Comparison of ENCODE assay signal across 8 mouse cellular contexts in the genomic region with DNA sequence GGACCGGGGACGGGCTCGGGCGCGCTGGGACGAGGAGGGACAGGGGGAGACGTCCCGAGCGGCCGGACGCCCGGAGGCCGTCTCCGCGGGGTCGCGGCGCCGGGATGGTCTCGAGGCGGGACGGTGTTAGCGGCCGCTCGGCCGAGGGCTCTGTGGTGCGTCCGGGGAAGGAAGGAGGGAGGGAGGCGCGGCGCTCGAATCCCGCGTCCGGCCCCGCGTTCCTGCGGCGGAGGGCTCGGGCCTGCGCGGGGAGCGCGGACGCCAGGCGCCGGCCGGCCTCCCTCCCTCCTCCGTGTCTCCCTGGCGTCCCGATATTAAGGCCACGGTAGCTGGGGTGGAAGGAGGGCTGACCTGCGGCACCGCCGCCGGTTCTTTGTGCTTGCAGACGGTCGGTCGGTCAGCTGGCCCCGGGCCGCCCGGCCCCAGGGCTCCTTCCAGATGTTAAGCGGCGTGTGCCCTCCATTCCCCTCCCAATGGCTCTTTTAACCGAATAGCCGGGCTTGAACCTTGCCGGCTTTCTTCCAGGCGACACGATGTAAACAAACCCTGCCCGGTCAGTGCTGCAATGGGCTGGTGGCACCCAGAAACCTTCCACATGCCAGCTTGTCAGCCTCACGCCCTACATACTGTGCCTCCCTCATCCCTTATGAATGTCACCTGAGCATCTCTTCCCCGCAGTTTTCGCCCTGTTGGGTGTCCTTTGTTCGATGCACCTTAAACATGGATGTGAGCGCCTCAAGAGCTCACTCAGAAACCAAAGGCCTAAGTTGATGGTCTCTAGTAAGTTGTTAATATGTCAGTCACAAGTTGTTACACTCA. TPM values are rescaled to one million over a fixed set of nuclear protein-coding genes. Genes with fewer than 3 reads are reported as not detected.
DNase-seq lines count a peak whose midpoint lies in the region; ATAC-seq and TF ChIP-seq lines count a peak whose summit lies in the region.

No protein-coding gene starts in this region.

- no peaks in the 10 kb centered on the region for H3K9me3 ChIP-seq in hindbrain, postnatal 0 days (ENCODE audit: low read length)
- H3K9me3 ChIP-seq in stomach, embryonic 15.5 days, result no peaks in the 10 kb centered on the region

- intact Hi-C loops in left cerebral cortex, postnatal 4 days (cut with DNase I), result loop anchor here (5.0 kb wide), 1 partner anchor 96 kb away; a partner anchor contains a TSS

- peak; percentile 58 for DNase-seq in spleen, adult 12 weeks (ENCODE audit: low spot score)
- DNase-seq in spleen, postnatal 36 days (ENCODE audit: low spot score in 2 of 2), result no peak
- DNase-seq in hindbrain, postnatal 0 days (ENCODE audit: low spot score), result peak; percentile 39
- DNase-seq in left cerebral cortex, postnatal 4 days, result peak; percentile 41
- peak; percentile 44 for DNase-seq in mesoderm, embryonic 11.5 days (ENCODE audit: low read depth, low spot score)

- TF ChIP-seq CTCF in hindbrain, postnatal 0 days (IDR thresholded peaks at IDR 0.05; ENCODE audit: low read depth), result no peak

- H3K4me3 ChIP-seq in brown adipose tissue, adult 24 weeks (ENCODE audit: insufficient read depth, low read depth, low read length), result peak overlapping the region; percentile 79
- peak overlapping the region; percentile 99 for H3K4me3 ChIP-seq in hindbrain, postnatal 0 days (ENCODE audit: low read length)
- peak overlapping the region; percentile 98 for H3K4me3 ChIP-seq in stomach, embryonic 15.5 days (replicated peaks)

- H3K9ac ChIP-seq in hindbrain, postnatal 0 days (replicated peaks; ENCODE audit: low read length), result peak overlapping the region; percentile 98
- peak overlapping the region; percentile 99 for H3K9ac ChIP-seq in stomach, embryonic 15.5 days

- no peaks in the 10 kb centered on the region for H3K27me3 ChIP-seq in hindbrain, postnatal 0 days (ENCODE audit: insufficient read depth, low read length)
- H3K27me3 ChIP-seq in stomach, embryonic 15.5 days (replicated peaks), result no peaks in the 10 kb centered on the region

- WGBS in hindbrain, postnatal 0 days, result under 1% methylated on average over 57 of the region's 75 CpGs
- under 1% methylated on average over 68 of the region's 75 CpGs for WGBS in stomach, embryonic 15.5 days

- peak overlapping the region; percentile 84 for H3K4me2 ChIP-seq in hindbrain, postnatal 0 days (ENCODE audit: low read depth, low read length)
- H3K4me2 ChIP-seq in stomach, embryonic 15.5 days, result peak overlapping the region; percentile 75

- H3K4me1 ChIP-seq in brown adipose tissue, adult 24 weeks (ENCODE audit: control insufficient read depth, insufficient read depth, insufficient read length, low read length), result peaks cover 3% of the 10 kb centered on the region
- no peaks in the 10 kb centered on the region for H3K4me1 ChIP-seq in hindbrain, postnatal 0 days (ENCODE audit: insufficient read depth, low read length)
- no peaks in the 10 kb centered on the region for H3K4me1 ChIP-seq in stomach, embryonic 15.5 days

- H3K36me3 ChIP-seq in hindbrain, postnatal 0 days (ENCODE audit: insufficient read depth, low read length), result no peaks in the 10 kb centered on the region
- H3K36me3 ChIP-seq in stomach, embryonic 15.5 days, result no peaks in the 10 kb centered on the region

- ATAC-seq in frontal cortex, adult (ENCODE audit: low TSS enrichment), result peak; percentile 72
- peak; percentile 87 for ATAC-seq in hindbrain, postnatal 0 days
- peak; percentile 71 for ATAC-seq in stomach, embryonic 15.5 days (ENCODE audit: insufficient read depth, low FRiP score, low read depth)

- H3K27ac ChIP-seq in brown adipose tissue, adult 24 weeks (replicated peaks; ENCODE audit: low read depth, low read length), result peak overlapping the region; percentile 99
- peak overlapping the region; percentile 98 for H3K27ac ChIP-seq in hindbrain, postnatal 0 days
- peak overlapping the region; percentile 91 for H3K27ac ChIP-seq in stomach, embryonic 15.5 days

RNA-seq across cellular contexts. Expression of a gene that starts 0.9 kb away (rescaled TPM):
- 70.6 and 78.5 TPM in 2 replicates for polyA plus RNA-seq in brown adipose tissue, adult 24 weeks (2012; ENCODE audit: insufficient read depth, insufficient read length, missing spikeins)
- 40.1 and 52.0 TPM in 2 replicates for total RNA-seq in hindbrain, postnatal 0 days (2014; rRNA removed)
- 120 and 129 TPM in 2 replicates for polyA plus RNA-seq in hindbrain, postnatal 0 days (2015; fragmentation: Nextera tagmentation; extraction: Ambion mirVana)
- total RNA-seq in left cerebral cortex, postnatal 4 days (2021), result 10 to 100 TPM; 68.5 to 68.7 TPM
- polyA plus RNA-seq in stomach, embryonic 15.5 days (2015; fragmentation: Nextera tagmentation; extraction: Ambion mirVana), result 78.6 and 86.7 TPM in 2 replicates

RNA-seq across cellular contexts. Expression of a gene that starts 47.5 kb away (rescaled TPM):
- not detected in 2 replicates for polyA plus RNA-seq in brown adipose tissue, adult 24 weeks (2012; ENCODE audit: insufficient read depth, insufficient read length, missing spikeins)
- 0.32 and 0.37 TPM in 2 replicates for total RNA-seq in hindbrain, postnatal 0 days (2014; rRNA removed)
- polyA plus RNA-seq in hindbrain, postnatal 0 days (2015; fragmentation: Nextera tagmentation; extraction: Ambion mirVana), result 0.10 TPM in 1 of 2 replicates, not detected in the other
- under 1 TPM in 1 of 2 experiments, not detected in 1; 0.22 TPM for total RNA-seq in left cerebral cortex, postnatal 4 days (2021)
- polyA plus RNA-seq in stomach, embryonic 15.5 days (2015; fragmentation: Nextera tagmentation; extraction: Ambion mirVana), result not detected in 2 replicates

Comparison
In these comparisons a context has a peak if more than half of its experiments do, and no peak if none do; other contexts are left out.
1. DNase-seq: peak in spleen, adult 12 weeks (single experiment), hindbrain, postnatal 0 days (single experiment), left cerebral cortex, postnatal 4 days (single experiment) and mesoderm, embryonic 11.5 days (single experiment); none in spleen, postnatal 36 days (0 of 2).
2. Peak in every context shown above with its lines, with median percentiles within 50 percentile points of each other: H3K27ac ChIP-seq, H3K4me3 ChIP-seq and ATAC-seq.